Mouse (Mus musculus) lung, adult 2 months (tissue): ENCODE measurements around the gene Atg9b.

ENCODE experiments used
- CTCF ChIP-seq: fragments of 200-500 bp; IDR thresholded peaks from 2 replicates; pipeline ENCODE4 v1.5.1; 2011; ENCODE audit warnings: mild to moderate bottlenecking, low read length, control low read depth; ENCODE audit not compliant: insufficient read depth
- POLR2A ChIP-seq: fragments of 200-500 bp; IDR thresholded peaks from 2 replicates; pipeline ENCODE4 v1.6.1; 2011; ENCODE audit warnings: low read depth, mild to moderate bottlenecking, control low read depth, low read length, borderline replicate concordance; ENCODE audit errors: extremely low read depth

DNA sequence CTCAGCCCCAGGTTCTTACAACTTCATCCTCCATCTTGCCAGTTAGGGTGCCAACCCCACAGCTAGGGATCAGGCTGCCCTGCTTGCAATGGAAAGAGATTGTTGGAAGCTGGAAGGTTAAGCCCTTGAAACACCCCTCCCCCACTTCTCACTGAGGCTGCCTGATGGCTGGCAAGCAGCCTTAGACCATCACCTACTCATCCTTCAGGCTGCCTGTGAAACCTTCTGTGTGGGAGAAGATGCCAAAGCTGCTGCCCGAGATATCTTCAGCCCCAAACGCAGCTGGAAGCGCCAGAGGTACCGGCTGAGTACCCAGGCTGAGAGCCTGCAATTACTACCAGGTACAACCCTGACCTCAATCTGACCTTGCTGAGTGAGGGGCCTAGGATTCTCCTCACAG lies 12.4 kb downstream of the Atg9b start:
- no peak for TF ChIP-seq CTCF
- no peak for TF ChIP-seq POLR2A
